Mouse (Mus musculus) heart, postnatal 0 days (tissue): ENCODE data around the gene Ccm2. TPM values are rescaled to one million over a fixed set of nuclear protein-coding genes. Genes with fewer than 3 reads are reported as not detected.

Experiments used
- ATAC-seq: fragments of 200-750 bp; cut with Nextera tagmentation; 2 replicates; pipeline ENCODE4 v1.8.0; 2017; ENCODE audit warnings: low read depth, moderate number of reproducible peaks, moderate library complexity; ENCODE audit not compliant: insufficient read depth
- DNase-seq: peaks from one replicate; pipeline ENCODE4 v3.0.0-alpha.2; 2016; ENCODE audit warnings: low spot score
- H3K27ac ChIP-seq: fragments of 300-500 bp; sonication (generic); 2 replicates; pipeline ENCODE4 v1.5.1; 2014; ENCODE audit warnings: low read depth, mild to moderate bottlenecking
- H3K27me3 ChIP-seq: fragments of 300-500 bp; sonication (generic); 2 replicates; pipeline ENCODE4 v1.6.1; 2014; ENCODE audit warnings: low read length, mixed read lengths; ENCODE audit not compliant: control insufficient read depth, insufficient read depth
- H3K36me3 ChIP-seq: fragments of 300-500 bp; sonication (generic); replicated peaks from 2 replicates; pipeline ENCODE4 v1.6.1; 2014; ENCODE audit warnings: low read length, mixed read lengths; ENCODE audit not compliant: control insufficient read depth, insufficient read depth
- H3K4me1 ChIP-seq: fragments of 300-500 bp; sonication (generic); 2 replicates; pipeline ENCODE4 v1.6.1; 2014; ENCODE audit warnings: antibody characterized with exemption; ENCODE audit not compliant: control insufficient read depth, insufficient read depth
- H3K4me2 ChIP-seq: fragments of 300-500 bp; sonication (generic); 2 replicates; pipeline ENCODE4 v1.6.1; 2014; ENCODE audit warnings: low read depth, mild to moderate bottlenecking, low read length, moderate library complexity
- H3K4me3 ChIP-seq: fragments of 300-500 bp; sonication (generic); 2 replicates; pipeline ENCODE4 v1.5.1; 2014; ENCODE audit warnings: low read depth, low read length
- H3K9ac ChIP-seq: fragments of 300-500 bp; sonication (generic); replicated peaks from 2 replicates; pipeline ENCODE4 v1.6.1; 2014; ENCODE audit warnings: low read depth, low read length, mixed read lengths
- H3K9me3 ChIP-seq: fragments of 300-500 bp; sonication (generic); replicated peaks from 2 replicates; pipeline ENCODE4 v1.6.1; 2016; ENCODE audit warnings: low read length; ENCODE audit not compliant: control insufficient read depth
- CTCF ChIP-seq: IDR thresholded peaks from 2 replicates; pipeline ENCODE4 v1.5.1; 2016; ENCODE audit warnings: antibody characterized with exemption, control low read depth, low read depth
- EP300 ChIP-seq: IDR thresholded peaks from 2 replicates; pipeline ENCODE4 v1.6.1; 2016; ENCODE audit warnings: antibody characterized with exemption, low read depth
- WGBS: fragments of 180-500 bp; shearing (Covaris S2); extraction: QIAGEN DNeasy Blood & Tissue Kit; methylation state at CpG from one replicate; pipeline ENCODE4 v1.1.7; 2014; 5-methylcytosine and 5-hydroxymethylcytosine counted together
- polyA plus RNA-seq: library from polyadenylated mRNA; unstranded; fragments of >200 nt; fragmentation: Nextera tagmentation; extraction: Ambion mirVana; gene quantifications from 2 replicates; pipeline ENCODE4 v1.2.1, GENCODE M21; 2015
- total RNA-seq: library from RNA; depleted of rRNA; stranded (reverse); fragments of >200 nt; gene quantifications from 2 replicates; pipeline ENCODE4 v1.2.3, GENCODE M21; 2014; ENCODE audit warnings: low replicate concordance

Gene Ccm2
- total and polyA plus RNA-seq, 2 experiments from 2014 or later, result 38.4 to 54.4 TPM

DNA sequence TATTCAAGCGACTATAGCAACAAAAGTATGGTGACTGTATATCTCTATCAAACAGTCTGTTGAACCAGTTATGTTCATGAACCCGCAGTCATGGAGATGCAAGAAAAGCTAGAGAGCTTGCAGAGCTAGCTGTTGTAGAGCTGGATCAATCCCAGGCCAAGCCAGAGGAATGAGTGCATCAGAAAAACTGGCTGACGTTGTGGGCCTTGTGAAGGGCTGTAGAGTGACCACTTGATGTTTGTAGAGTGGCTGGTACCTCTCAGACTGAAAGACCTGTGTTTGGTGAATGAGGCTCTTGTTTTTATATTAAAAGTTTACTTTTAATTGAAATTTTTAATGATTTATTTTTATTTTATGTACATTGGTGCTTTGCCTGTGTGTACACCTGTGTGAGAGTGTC, 3.5 kb downstream of the Ccm2 start:
- Histone ChIP-seq H3K9ac (no peak overlapping the region), H3K27me3 (no peaks in the 10 kb centered on the region), H3K9me3 (no peaks in the 10 kb centered on the region), H3K36me3 (peaks cover 4% of the 10 kb centered on the region; the same call in 1 of the 2 replicates), H3K4me1 (peaks cover 6% of the 10 kb centered on the region; the same call in 1 of the 2 replicates), H3K27ac (no peak overlapping the region), H3K4me2 (no peak overlapping the region), H3K4me3 (no peak overlapping the region)
- ATAC-seq (no peak), DNase-seq (no peak)
- WGBS, result 86% methylated on average over 3 of the region's 3 CpGs
- no peak for TF ChIP-seq EP300
- TF ChIP-seq CTCF, result no peak

DNA sequence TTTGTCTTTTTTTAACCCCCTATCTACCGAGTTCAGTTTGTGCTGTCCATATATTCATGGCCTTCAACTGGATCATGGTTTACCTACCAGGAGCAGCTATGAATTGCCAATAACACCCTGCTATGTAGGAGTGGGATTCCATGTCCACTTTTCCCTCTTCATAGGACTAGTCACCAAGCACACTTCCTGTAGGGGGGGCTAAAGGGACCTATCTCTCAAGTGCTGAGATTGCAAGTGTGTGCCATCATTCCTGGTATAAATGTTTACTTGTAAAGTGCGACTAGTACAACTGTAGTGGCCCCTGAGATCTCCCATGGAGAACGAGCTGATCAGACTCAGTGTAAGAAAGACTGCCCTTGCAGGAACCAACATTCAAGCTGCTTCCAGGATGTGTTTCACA, 11.5 kb downstream of the Ccm2 start:
- ATAC-seq (no peak), DNase-seq (no peak)
- H3K4me3 ChIP-seq, result no peak overlapping the region
- no peak overlapping the region for H3K9ac ChIP-seq
- WGBS, result 69% methylated on average over 3 of the region's 3 CpGs
- H3K9me3 ChIP-seq, result no peaks in the 10 kb centered on the region
- H3K36me3 ChIP-seq, result no peaks in the 10 kb centered on the region; the same call in 1 of the 2 replicates
- no peak overlapping the region for H3K4me2 ChIP-seq
- no peak for TF ChIP-seq CTCF
- no peak for TF ChIP-seq EP300
- no peaks in the 10 kb centered on the region for H3K4me1 ChIP-seq
- H3K27me3 ChIP-seq, result no peaks in the 10 kb centered on the region
- no peak overlapping the region for H3K27ac ChIP-seq

DNA sequence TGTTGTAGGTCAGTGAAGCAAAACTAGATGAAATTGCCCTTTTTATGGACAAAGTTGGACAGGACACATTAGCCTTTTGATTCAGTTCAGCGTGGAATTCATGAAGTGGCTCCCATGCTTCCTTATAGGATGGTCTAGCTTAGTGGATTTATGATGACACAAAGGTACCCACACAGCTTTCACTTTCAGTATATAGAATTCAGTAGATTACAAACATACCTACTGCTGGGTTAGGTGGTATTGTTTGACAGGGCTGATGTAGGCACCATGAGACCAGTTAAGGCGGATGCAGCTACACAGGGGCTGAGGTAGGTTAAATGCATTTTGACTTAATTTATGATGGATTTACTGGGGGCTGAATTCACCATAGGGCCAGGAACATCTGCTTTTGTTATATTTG, 13.3 kb downstream of the Ccm2 start:
- peak overlapping the region; percentile 4; the same call in 1 of the 2 replicates for H3K27ac ChIP-seq
- H3K36me3 ChIP-seq, result no peaks in the 10 kb centered on the region; the same call in 1 of the 2 replicates
- no peak overlapping the region for H3K4me3 ChIP-seq
- H3K4me1 ChIP-seq, result peaks cover 6% of the 10 kb centered on the region; the same call in 1 of the 2 replicates
- no peaks in the 10 kb centered on the region for H3K9me3 ChIP-seq
- TF ChIP-seq EP300 (no peak), CTCF (no peak)
- no peak overlapping the region; the same call in 1 of the 2 replicates for H3K4me2 ChIP-seq
- 94% methylated on average over 2 of the region's 2 CpGs for WGBS
- ATAC-seq, result no peak
- H3K9ac ChIP-seq, result no peak overlapping the region
- no peaks in the 10 kb centered on the region for H3K27me3 ChIP-seq
- DNase-seq, result no peak

DNA sequence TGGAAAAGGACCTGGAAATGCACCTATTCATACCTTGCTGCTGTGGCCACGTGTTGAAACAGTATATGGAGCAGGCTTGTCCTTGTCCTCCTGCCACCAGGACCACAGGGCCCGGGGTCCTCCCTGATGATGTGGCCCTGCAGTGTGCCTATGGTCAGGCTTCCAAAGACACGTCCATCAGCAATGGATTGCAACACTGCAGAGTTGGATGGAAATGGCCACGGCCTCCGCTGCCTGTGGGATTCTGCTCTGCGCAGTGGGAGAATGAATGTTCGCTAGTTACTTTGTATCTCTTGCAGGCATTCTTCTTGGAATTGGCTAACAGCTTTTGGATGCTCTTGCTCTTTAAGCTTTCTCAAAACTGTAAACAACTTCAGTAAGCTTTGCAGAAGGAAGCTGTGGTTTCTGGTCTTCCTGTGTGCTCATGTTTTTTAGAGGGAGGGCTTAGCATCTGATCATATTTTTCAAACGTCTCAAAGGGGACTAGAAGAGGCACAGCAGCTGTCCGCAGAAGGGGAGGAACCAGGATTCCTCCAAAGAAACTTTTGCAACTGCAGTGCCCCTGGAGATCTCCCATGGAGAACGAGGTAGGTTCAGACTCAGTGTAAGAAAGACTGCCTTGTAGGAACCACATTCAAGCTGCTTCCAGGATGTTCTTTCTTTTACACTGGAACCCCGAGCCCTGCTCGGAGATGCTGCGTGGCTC, 14.1 kb downstream of the Ccm2 start:
- Histone ChIP-seq H3K9me3 (no peaks in the 10 kb centered on the region), H3K27ac (peak overlapping the region; percentile 41; the same call in 1 of the 2 replicates), H3K4me3 (peak overlapping the region; percentile 32; the same call in 1 of the 2 replicates), H3K9ac (no peak overlapping the region; the same call in 1 of the 2 replicates), H3K27me3 (no peaks in the 10 kb centered on the region), H3K36me3 (no peaks in the 10 kb centered on the region; the same call in 1 of the 2 replicates), H3K4me2 (peak overlapping the region; percentile 42; the same call in 1 of the 2 replicates), H3K4me1 (peaks cover 6% of the 10 kb centered on the region; the same call in 1 of the 2 replicates)
- WGBS, result 81% methylated on average over 13 of the region's 13 CpGs
- TF ChIP-seq CTCF (no peak), EP300 (no peak)
- DNase-seq (no peak), ATAC-seq (no peak)

DNA sequence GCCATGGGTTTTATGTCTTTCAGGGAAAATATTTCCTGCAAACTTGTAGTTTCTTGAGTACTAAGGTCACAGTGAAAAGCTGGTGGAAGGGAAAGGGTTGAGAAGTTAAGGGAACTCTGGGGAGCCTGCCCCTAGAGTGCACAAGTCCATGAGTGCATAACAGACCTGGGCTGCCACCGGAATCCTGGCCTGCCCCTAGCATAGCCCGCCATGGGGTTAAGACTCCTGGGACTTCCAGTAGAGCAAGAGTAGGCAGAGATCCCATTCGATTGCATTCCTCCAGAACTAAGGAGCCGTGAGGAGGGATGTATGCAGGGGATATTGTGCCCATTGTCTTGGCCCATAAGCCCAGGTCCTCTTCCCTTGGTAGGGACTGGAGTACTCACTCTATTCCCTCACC, 14.8 kb downstream of the Ccm2 start:
- no peak overlapping the region; the same call in 1 of the 2 replicates for H3K9ac ChIP-seq
- peak overlapping the region; percentile 41; the same call in 1 of the 2 replicates for H3K27ac ChIP-seq
- no peak for TF ChIP-seq EP300
- TF ChIP-seq CTCF, result no peak
- H3K9me3 ChIP-seq, result no peaks in the 10 kb centered on the region
- 70% methylated on average over 4 of the region's 4 CpGs for WGBS
- no peaks in the 10 kb centered on the region; the same call in 1 of the 2 replicates for H3K36me3 ChIP-seq
- ATAC-seq, result no peak
- H3K4me3 ChIP-seq, result peak overlapping the region; percentile 32; the same call in 1 of the 2 replicates
- peaks cover 6% of the 10 kb centered on the region; the same call in 1 of the 2 replicates for H3K4me1 ChIP-seq
- H3K27me3 ChIP-seq, result no peaks in the 10 kb centered on the region
- no peak for DNase-seq
- H3K4me2 ChIP-seq, result peak overlapping the region; percentile 26; the same call in 1 of the 2 replicates
